Mouse (Mus musculus) cerebellum, adult 2 months (tissue): Measurements from ENCODE around the gene Hist1h4c.

Experiments used
- CTCF ChIP-seq: fragments of 200-500 bp; IDR thresholded peaks from 2 replicates; pipeline ENCODE4 v1.5.1; 2011; ENCODE audit warnings: low read depth, mild to moderate bottlenecking, control low read depth, low read length, moderate library complexity, borderline replicate concordance; ENCODE audit not compliant: insufficient read depth
- POLR2A ChIP-seq: fragments of 200-500 bp; IDR thresholded peaks from 2 replicates; pipeline ENCODE4 v1.6.1; 2011; ENCODE audit warnings: low read length, control low read depth, borderline replicate concordance; ENCODE audit not compliant: insufficient read depth

DNA sequence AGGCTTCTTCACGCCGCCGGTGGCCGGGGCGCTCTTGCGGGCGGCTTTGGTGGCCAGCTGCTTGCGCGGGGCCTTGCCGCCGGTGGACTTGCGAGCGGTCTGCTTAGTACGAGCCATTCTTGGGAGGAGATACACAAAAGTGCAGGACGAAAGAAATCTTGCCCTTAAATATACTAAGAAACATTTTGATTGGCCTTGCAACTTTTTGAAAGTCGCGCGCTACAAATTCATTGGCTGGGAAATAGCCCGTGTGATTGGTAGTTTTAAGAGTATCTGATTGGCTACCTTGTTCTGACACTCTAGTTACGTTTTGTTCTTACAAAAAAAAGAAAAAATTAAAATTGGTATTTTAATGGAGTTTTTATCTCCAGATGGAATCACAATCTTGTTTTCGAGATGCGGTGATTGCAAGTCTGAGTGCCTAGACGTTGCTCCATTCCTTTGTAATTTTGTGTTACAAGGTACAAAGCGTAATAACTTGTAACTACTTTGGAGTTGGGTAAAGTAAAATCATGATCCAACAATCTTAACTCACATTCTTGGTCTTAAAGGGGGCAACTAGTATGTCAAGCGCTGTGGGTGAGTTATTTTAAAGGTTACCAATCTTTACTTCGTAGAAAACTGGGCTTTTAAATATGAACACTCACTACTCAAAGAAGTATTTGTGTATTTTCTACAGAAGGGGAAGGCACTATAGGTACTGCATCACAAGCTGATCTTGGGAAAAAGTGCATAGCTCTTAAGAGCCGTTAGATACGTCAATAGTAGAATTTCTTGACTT lies 47.3 kb upstream of the Hist1h4c start, which contains the start of gene Hist1h3c:
- no peak for TF ChIP-seq POLR2A
- TF ChIP-seq CTCF, result no peak
